Mouse (Mus musculus): ENCODE results near the gene Sgf29. TPM values are rescaled to one million over a fixed set of nuclear protein-coding genes. Genes with fewer than 3 reads are reported as not detected.
A peak's percentile ranks its signal among the peaks of the same experiment; 100 is the strongest.
"Not testable (repeated sequence)": the region's sequence is repeated elsewhere in the genome, so short reads cannot be mapped to it uniquely, and the experiment has no call there.

Gene Sgf29
- polyA plus RNA-seq, 1 experiment, result 54.0 TPM

- Histone ChIP-seq H3K36me3 (ENCODE audit: control insufficient read depth, insufficient read depth, low read length, poor library complexity, severe bottlenecking) (no peaks in the 10 kb centered on the region), H3K9me3 (replicated peaks; ENCODE audit: control insufficient read depth, insufficient read depth, low read length, poor library complexity, severe bottlenecking) (no peaks in the 10 kb centered on the region), H3K27me3 (ENCODE audit: control insufficient read depth, insufficient read depth, low read length, poor library complexity, severe bottlenecking) (no peaks in the 10 kb centered on the region), H3K4me1 (ENCODE audit: control insufficient read depth, insufficient read depth, low read length) (peaks cover 2% of the 10 kb centered on the region), H3K9ac (ENCODE audit: low read depth, poor library complexity, severe bottlenecking) (no peak within 1 kb of the TSS), H3K4me3 (ENCODE audit: low read depth, low read length) (no peak within 1 kb of the TSS), H3K27ac (ENCODE audit: insufficient read depth, low read length) (no peak within 1 kb of the TSS)
- TF ChIP-seq CTCF (IDR thresholded peaks at IDR 0.05; ENCODE audit: low read depth, low read length) (no peak), POLR2A (IDR thresholded peaks at IDR 0.05; ENCODE audit: insufficient read depth, low read length) (no peak), EP300 (IDR thresholded peaks at IDR 0.05; ENCODE audit: insufficient read depth, low read depth, low read length) (no peak)
These were observed 18.1 kb upstream of the Sgf29 start, which contains the start of gene Nupr1 for GRCm38 (mm10) chr7:126630824-126631518. Nupr1 (minus strand) TSS chr7:126630861.

DNA sequence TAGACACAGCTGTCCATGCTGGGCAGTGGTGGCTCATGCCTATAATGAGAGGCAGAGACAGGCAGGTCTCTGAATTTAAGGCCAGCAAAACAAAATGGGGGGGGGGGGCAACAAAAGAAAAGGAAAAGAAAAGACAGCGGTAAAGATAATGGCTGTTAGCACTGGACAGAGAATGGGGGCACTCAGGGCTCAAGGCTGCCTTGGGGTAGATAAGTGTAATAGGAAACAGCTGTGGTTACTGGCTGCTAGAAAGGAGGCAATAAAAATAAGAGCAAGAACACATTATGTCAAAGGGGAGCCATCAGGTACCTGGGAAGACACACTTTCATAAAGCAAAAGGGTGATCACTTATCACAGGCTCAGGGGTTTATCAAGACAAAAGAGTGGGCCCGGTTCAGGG lies 16.6 kb upstream of the Sgf29 start:
- no peak for TF ChIP-seq EP300 (IDR thresholded peaks at IDR 0.05; ENCODE audit: insufficient read depth, low read depth, low read length)
- no peak for TF ChIP-seq POLR2A (IDR thresholded peaks at IDR 0.05; ENCODE audit: insufficient read depth, low read length)
- no peak for TF ChIP-seq CTCF (IDR thresholded peaks at IDR 0.05; ENCODE audit: low read depth, low read length)
- Histone ChIP-seq H3K27ac (ENCODE audit: insufficient read depth, low read length) (no peak overlapping the region), H3K36me3 (ENCODE audit: control insufficient read depth, insufficient read depth, low read length, poor library complexity, severe bottlenecking) (no peaks in the 10 kb centered on the region), H3K9me3 (replicated peaks; ENCODE audit: control insufficient read depth, insufficient read depth, low read length, poor library complexity, severe bottlenecking) (no peaks in the 10 kb centered on the region), H3K4me1 (ENCODE audit: control insufficient read depth, insufficient read depth, low read length) (peaks cover 2% of the 10 kb centered on the region), H3K9ac (ENCODE audit: low read depth, poor library complexity, severe bottlenecking) (no peak overlapping the region), H3K27me3 (ENCODE audit: control insufficient read depth, insufficient read depth, low read length, poor library complexity, severe bottlenecking) (no peaks in the 10 kb centered on the region), H3K4me3 (ENCODE audit: low read depth, low read length) (no peak overlapping the region)

GRCm38 (mm10) chr7:126635375-126635774 lies 13.7 kb upstream of the Sgf29 start:
- no peaks in the 10 kb centered on the region for H3K27me3 ChIP-seq (ENCODE audit: control insufficient read depth, insufficient read depth, low read length, poor library complexity, severe bottlenecking)
- no peak overlapping the region for H3K27ac ChIP-seq (ENCODE audit: insufficient read depth, low read length)
- TF ChIP-seq POLR2A (IDR thresholded peaks at IDR 0.05; ENCODE audit: insufficient read depth, low read length) (no peak), CTCF (IDR thresholded peaks at IDR 0.05; ENCODE audit: low read depth, low read length) (no peak), EP300 (IDR thresholded peaks at IDR 0.05; ENCODE audit: insufficient read depth, low read depth, low read length) (no peak)
- H3K9me3 ChIP-seq (replicated peaks; ENCODE audit: control insufficient read depth, insufficient read depth, low read length, poor library complexity, severe bottlenecking), result no peaks in the 10 kb centered on the region
- H3K9ac ChIP-seq (ENCODE audit: low read depth, poor library complexity, severe bottlenecking), result no peak overlapping the region
- H3K4me1 ChIP-seq (ENCODE audit: control insufficient read depth, insufficient read depth, low read length), result peaks cover 2% of the 10 kb centered on the region
- no peaks in the 10 kb centered on the region for H3K36me3 ChIP-seq (ENCODE audit: control insufficient read depth, insufficient read depth, low read length, poor library complexity, severe bottlenecking)
- H3K4me3 ChIP-seq (ENCODE audit: low read depth, low read length), result no peak overlapping the region

DNA sequence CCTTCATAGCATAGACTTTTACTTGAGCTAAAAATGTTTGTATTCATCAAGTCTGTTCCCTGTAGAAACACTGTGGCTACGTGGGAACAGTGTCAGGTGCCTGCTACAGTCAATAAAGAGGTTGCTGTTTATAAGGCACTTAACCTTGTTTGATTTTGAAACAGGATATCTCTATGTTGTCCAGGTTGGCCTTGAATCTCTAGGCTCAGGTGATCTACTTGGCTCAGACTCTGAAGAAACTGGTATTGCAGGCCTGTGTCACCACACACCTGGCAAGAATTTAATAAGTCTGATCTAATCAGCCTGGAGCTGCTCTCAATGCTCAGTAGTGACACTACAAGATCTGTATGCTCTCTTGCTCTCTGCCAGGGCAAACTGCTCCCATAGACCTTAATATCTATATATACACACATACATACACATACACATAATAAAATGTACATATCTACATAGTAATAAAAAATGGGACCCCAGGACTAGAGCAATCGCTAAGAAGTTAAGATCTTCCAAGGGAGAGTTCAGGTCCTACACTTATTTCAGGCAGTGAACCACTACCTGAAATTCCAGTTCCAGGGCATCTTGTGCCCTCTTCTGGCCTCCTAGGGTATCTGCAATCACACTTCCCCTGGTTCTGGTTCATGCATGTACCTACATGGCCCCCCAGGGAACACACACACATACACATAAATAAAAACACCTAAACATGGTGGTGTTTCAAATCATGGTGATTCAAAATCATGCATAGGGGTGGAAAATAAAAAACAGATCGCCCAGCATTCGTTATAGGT lies 12.2 kb upstream of the Sgf29 start:
- peaks cover 2% of the 10 kb centered on the region for H3K4me1 ChIP-seq (ENCODE audit: control insufficient read depth, insufficient read depth, low read length)
- H3K27ac ChIP-seq (ENCODE audit: insufficient read depth, low read length), result no peak overlapping the region
- no peaks in the 10 kb centered on the region for H3K9me3 ChIP-seq (replicated peaks; ENCODE audit: control insufficient read depth, insufficient read depth, low read length, poor library complexity, severe bottlenecking)
- no peak overlapping the region for H3K4me3 ChIP-seq (ENCODE audit: low read depth, low read length)
- no peaks in the 10 kb centered on the region for H3K36me3 ChIP-seq (ENCODE audit: control insufficient read depth, insufficient read depth, low read length, poor library complexity, severe bottlenecking)
- no peak for TF ChIP-seq POLR2A (IDR thresholded peaks at IDR 0.05; ENCODE audit: insufficient read depth, low read length)
- TF ChIP-seq EP300 (IDR thresholded peaks at IDR 0.05; ENCODE audit: insufficient read depth, low read depth, low read length), result no peak
- TF ChIP-seq CTCF (IDR thresholded peaks at IDR 0.05; ENCODE audit: low read depth, low read length), result peak; percentile 52
- no peaks in the 10 kb centered on the region for H3K27me3 ChIP-seq (ENCODE audit: control insufficient read depth, insufficient read depth, low read length, poor library complexity, severe bottlenecking)
- H3K9ac ChIP-seq (ENCODE audit: low read depth, poor library complexity, severe bottlenecking), result no peak overlapping the region

GRCm38 (mm10) chr7:126642545-126643243 lies 6.4 kb upstream of the Sgf29 start:
- Histone ChIP-seq H3K4me1 (ENCODE audit: control insufficient read depth, insufficient read depth, low read length) (no peaks in the 10 kb centered on the region), H3K27me3 (ENCODE audit: control insufficient read depth, insufficient read depth, low read length, poor library complexity, severe bottlenecking) (no peaks in the 10 kb centered on the region), H3K27ac (ENCODE audit: insufficient read depth, low read length) (no peak overlapping the region), H3K9me3 (replicated peaks; ENCODE audit: control insufficient read depth, insufficient read depth, low read length, poor library complexity, severe bottlenecking) (no peaks in the 10 kb centered on the region), H3K9ac (ENCODE audit: low read depth, poor library complexity, severe bottlenecking) (no peak overlapping the region), H3K4me3 (ENCODE audit: low read depth, low read length) (no peak overlapping the region), H3K36me3 (ENCODE audit: control insufficient read depth, insufficient read depth, low read length, poor library complexity, severe bottlenecking) (no peaks in the 10 kb centered on the region)
- TF ChIP-seq EP300 (IDR thresholded peaks at IDR 0.05; ENCODE audit: insufficient read depth, low read depth, low read length) (no peak), CTCF (IDR thresholded peaks at IDR 0.05; ENCODE audit: low read depth, low read length) (no peak), POLR2A (IDR thresholded peaks at IDR 0.05; ENCODE audit: insufficient read depth, low read length) (no peak)

GRCm38 (mm10) chr7:126643244-126643617 lies 5.9 kb upstream of the Sgf29 start:
- not testable (repeated sequence) for H3K9ac ChIP-seq (ENCODE audit: low read depth, poor library complexity, severe bottlenecking); H3K27ac ChIP-seq (ENCODE audit: insufficient read depth, low read length); H3K4me3 ChIP-seq (ENCODE audit: low read depth, low read length); H3K9me3 ChIP-seq (replicated peaks; ENCODE audit: control insufficient read depth, insufficient read depth, low read length, poor library complexity, severe bottlenecking); H3K4me1 ChIP-seq (ENCODE audit: control insufficient read depth, insufficient read depth, low read length); H3K36me3 ChIP-seq (ENCODE audit: control insufficient read depth, insufficient read depth, low read length, poor library complexity, severe bottlenecking); H3K27me3 ChIP-seq (ENCODE audit: control insufficient read depth, insufficient read depth, low read length, poor library complexity, severe bottlenecking)
